Mouse (Mus musculus) frontal cortex, postnatal 25 days (tissue): ENCODE data around the gene Ccndbp1.
"Not testable (repeated sequence)": the region's sequence is repeated elsewhere in the genome, so short reads cannot be mapped to it uniquely, and the experiment has no call there.

Experiments used
- DNase-seq, 2 experiments: peaks; one replicate each; pipeline ENCODE4 v3.0.0; 2022; ENCODE audit warnings: low spot score in 2 of 2

The Ccndbp1 gene

GRCm38 (mm10) chr2:121003586-121003985 lies 4.6 kb upstream of the Ccndbp1 start:
- DNase-seq: no peak

DNA sequence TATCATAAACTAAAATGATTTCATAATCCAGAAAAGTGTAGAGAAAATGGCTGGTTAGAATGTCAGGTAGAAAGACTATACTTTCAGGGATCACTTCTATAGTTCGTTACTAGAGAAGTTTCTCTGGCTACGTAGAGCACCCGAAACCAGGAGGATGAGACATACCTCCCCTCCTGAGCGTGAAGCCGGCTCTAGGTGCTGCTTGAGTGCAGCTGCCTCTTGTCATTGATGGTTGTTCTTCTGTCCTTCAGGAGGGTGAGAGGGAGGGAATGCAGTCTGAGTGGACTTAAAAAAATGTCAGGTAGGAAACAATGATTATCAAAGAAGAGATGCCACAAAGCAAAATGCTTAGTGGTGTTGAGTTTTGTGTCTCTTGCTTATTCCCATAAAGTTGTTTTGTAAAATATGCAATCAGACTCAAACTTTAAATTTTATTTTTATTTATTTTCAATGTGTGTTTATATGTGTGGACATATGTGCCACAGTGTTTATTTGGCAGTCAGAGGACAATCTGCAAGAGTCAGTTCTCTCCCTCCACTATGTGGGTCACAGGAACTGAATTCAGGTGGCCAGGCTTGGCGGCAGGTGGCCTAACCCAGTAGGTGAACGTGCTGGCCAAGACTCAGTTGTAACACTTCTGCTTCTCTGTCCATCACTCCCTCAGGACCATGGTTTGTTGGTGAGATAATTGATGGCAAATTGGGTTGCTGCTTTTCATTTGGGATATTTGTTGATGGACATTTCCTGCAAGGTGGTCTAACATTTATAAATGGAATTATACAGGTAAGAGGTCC lies 4.0 kb upstream of the Ccndbp1 start:
- DNase-seq: no peak

DNA sequence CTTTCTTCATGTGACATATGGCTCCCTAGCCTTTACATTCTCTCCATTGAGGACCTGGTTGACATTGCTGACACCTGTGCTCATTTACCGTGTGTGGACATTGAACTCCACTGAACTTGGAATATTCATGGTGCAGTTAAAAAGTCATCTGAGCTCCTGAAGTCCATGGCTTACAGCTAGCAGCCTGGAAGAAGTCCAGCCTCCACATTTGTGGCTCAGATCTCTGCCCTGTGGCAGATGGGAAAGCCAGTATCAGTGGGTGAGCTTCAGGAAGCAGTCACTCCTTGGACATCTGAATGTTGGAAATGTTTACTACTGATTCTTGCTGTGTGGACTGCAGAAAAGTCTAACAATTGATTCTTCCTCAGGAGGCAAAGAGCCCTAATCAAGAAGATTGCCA lies 1.2 kb upstream of the Ccndbp1 start:
- DNase-seq: no peak

DNA sequence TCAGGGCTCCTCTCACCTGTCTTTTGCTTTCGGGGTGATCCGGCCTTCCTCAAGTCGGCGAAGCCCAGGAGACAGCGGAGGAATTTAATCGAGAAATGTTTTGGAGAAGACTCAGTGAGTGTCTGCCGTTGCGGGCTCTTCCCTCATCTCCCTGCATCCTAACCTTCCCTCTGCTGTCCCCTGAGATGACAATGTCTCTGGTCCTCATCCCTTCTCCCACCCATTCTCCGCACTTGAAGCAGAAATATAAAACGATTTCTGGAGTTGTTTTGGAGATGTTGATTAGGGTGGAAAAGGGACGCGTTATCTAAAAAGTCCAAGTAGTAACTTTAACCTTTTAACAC lies 433 bp downstream of the Ccndbp1 start:
- no peak for DNase-seq

DNA sequence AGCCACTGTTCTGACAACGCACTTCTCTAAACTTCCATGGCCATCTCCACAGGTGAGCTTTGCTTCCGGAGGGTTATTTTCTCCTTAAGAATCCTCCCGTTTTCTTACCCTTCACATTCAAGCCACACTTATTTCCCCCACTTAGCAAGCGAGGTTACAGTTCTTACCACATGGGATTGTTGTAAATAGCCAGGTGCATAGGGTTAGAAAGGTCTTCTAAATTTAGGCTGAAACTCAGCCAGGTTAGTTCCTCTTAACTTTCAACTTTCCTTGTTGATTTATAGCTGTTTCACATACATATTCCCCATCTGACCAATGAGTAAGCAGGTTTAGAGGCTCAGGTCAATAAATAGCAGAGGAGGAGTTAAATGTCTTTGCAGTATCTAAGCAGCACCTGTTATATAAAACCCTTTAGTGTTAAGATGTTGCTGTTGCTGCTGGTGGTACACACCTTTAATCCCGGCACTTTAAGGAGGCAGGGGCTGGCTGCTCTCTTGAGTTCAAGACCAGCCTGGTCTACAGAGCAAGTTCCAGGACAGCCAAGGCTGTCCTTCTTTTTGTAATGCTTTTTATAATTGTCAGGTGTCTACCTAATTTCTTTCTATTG lies 971 bp downstream of the Ccndbp1 start:
- no peak for DNase-seq

DNA sequence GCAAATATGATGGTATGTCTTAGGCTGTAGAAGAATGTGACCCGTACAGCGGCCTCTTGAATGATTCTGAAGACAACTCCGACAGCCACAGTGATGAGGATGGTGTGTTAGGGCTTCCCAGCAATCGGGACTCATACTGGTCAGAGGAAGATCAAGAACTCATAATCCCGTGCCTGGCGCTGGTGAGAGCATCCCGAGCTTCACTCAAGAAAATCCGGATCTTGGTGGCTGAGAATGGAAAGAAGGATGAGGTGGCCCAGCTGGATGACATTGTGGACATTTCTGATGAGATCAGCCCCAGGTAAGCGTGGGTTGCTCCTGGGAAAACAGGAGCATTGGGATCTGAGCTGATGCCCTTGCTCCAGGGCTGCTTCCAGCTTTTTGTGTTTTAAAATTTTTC lies 4.5 kb downstream of the Ccndbp1 start:
- DNase-seq: no peak

DNA sequence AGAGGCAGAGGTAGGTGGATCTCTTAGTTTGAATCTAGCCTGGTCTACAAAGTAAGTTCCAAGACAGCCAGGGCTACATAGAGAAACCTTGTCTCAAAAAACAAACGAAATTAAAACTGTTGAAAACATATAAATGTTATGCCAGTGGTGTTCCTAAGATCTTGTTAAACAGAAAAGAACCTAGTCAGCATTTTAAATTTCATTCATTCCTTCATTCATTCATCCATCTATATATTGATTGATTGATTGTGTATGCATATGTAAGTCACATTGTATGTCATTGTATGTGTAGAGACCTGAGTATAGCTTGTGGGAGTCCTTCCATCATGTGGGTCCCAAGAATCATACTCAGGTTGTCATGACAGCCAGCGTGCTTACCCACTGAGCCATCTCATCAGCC lies 7.3 kb downstream of the Ccndbp1 start:
- DNase-seq: no peak

GRCm38 (mm10) chr2:121016226-121016625 lies 8.0 kb downstream of the Ccndbp1 start:
- DNase-seq: no peak

- no peak for DNase-seq
These were observed 8.9 kb downstream of the Ccndbp1 start for GRCm38 (mm10) chr2:121017151-121017550.

DNA sequence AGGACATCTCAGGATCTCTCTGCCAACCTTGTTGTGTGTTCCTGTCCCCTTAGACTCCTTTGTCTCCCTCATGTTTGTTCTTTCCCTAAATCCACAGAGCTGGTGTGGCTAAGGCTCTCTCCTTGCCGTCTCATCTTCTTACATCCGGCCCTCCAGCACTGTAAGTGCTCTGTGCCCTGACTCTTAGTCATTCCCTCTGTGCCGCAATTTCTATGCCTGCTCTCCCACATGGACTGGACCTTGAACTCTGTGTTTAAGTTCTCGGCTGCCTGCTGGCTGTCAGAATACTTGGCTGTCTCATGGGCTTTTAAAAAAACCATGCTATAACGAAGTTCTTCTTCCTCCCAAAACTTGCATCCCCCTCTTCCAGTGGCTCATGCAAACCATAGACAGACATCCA lies 14.7 kb downstream of the Ccndbp1 start:
- DNase-seq: no peak

DNA sequence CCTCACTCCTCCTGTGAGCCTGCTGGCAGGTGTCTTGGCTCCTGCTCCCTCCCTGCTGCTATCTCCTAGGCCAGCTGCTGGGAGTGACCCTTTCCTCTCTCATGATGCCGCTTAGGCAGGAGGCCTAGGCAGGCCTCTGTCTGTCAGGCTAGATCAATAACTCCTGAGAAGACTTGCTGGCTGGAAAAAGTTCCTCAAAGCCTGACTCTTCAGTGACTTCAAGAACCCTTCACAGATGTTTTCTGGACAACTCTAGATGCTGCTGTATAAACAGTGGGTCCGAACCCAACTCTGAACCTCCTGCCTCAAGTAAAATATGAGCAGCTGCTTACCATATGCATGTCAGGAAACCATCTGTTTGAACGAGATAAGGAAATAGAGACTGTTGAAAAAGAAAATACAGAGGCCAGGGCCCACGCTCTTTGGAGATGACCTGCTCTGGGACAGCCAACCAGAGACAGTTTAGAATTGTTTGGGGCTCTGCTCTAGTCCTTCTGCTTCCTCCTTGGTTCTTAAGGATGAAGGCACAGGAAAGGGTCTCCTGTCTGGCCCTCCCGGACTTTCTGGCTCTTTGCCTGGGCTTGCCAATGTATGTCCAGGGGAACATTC lies 28.6 kb downstream of the Ccndbp1 start, which contains the start of gene Epb42:
TSS of gene Epb42 (minus strand) at position 340 of the 609 bp plus-strand sequence.
- DNase-seq: no peak

DNA sequence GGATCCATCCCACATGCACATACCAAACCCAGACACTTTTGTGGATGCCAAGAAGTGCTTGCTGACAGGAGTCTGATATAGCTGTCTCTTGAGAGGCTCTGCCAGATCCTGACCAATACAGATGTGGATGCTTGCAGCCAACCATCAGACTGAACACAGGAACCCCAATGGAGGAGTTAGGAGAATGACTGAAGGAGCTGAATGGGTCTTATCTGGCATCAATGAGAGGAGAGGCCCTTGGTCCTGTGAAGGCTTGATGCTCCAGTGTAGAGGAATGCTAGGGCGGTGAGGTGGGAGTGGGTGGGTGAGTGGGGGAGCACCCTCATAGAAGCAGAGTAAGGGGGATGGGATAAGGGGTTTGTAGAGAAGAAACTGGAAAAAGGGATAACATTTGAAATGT lies 30.6 kb downstream of the Ccndbp1 start:
- DNase-seq: not testable (repeated sequence)

DNA sequence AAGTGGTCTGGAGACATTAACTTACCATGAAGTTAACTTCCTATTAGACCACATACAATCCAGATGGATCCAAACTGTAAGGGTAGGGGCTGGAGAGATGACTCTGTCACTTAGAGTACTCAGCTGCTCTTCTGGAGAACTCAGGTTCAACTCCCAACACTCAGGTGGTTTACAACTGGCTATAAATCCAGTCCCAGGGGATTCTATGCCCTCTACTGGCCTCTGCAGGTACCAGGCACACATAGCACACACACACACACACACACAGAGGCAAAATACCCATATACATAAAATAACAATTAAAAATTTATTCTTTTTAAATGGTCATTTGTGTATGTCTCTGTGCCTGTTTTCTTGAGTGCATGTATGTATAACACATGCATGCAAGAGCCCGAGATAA lies 31.2 kb downstream of the Ccndbp1 start:
- no peak for DNase-seq

DNA sequence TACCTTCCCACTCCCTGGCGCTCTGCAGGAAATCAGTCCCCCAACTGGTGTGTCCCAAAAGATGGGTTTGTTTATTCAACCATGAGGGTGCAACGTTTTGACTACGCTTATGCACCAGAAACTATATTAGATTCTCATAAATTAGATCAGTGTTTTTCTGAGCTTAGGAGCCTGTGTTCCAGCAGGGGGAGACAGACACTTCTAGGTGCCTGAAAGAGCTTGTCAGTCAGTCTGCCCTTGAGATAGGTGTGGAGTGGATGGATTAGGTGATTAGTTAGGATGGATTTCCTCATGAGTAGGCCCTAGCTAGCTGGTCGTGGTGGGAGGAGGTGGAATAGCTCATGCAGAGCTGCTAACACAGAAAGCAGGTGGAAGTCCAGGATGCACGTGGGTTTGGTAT lies 32.9 kb downstream of the Ccndbp1 start:
- peak in 1 of 2 experiments; percentile 23 for DNase-seq

- no peak for DNase-seq
These were observed 37.5 kb downstream of the Ccndbp1 start for GRCm38 (mm10) chr2:121045653-121046052.

DNA sequence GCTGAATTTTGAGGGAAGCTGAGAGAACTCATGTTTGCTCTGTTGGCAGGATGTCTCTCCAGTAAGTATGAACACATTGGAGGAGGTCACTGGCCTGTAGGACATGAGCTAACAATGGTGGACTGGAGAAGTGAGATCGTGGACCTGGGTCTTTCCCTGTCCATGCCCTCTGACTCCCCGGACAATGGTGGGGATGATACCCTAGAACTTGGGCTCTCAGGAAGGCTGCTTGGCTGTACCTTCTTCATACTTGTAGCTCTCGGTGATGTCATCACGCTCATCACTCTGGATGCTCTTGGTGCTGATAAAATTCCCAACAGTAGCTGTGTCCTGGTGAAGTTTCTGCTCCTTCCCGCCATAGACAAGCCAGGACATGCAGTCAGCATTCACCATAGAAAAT lies 44.0 kb downstream of the Ccndbp1 start:
- no peak for DNase-seq

- DNase-seq: no peak
These were observed 45.9 kb downstream of the Ccndbp1 start for GRCm38 (mm10) chr2:121054060-121054459.

DNA sequence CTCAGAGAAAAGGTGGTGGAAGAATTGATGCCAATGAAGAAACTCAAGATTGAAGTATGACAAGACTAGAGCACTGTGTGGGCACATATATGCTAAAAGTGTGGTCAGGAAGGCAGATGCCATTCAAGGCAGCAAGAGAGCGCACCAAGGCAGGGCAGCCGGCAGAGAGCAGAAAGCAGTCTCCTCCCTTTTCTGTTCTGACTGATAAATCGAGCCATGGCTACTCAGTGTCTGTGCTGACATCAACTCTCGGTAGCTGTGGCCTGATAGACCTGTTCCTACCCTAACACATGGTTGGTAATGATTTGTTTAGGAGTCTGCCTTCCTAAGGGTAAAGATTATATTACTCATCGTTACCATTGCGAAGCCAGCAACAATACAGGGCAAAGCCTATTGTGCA lies 47.7 kb downstream of the Ccndbp1 start:
- no peak for DNase-seq

GRCm38 (mm10) chr2:121057997-121058396 lies 49.8 kb downstream of the Ccndbp1 start:
- DNase-seq: no peak

DNA sequence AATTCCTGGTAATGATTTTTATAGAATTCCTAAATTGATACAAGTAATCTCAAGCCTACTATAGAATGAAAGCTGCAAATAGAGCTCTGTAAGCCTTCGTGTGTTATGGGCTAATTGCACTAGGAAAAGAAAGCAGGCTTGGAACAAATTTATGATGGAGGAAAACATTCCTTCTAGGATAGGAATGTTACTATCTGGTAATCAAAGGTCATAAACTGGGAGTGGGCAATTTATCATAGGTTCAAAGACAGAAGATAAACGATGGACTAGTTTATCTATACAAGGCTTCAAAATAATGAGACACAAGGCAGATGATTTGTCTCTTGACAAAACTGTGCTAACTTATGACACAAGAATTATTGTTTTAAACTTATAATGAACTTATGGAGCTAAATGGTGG lies 53.1 kb downstream of the Ccndbp1 start:
- no peak for DNase-seq
